ENCODE assay signal across 8 mouse cellular contexts in genomic region chr9:109081749-109082123, GRCm38 (mm10). TPM values are rescaled to one million over a fixed set of nuclear protein-coding genes. Genes with fewer than 3 reads are reported as not detected.
DNase-seq lines count a peak whose midpoint lies in the region; ATAC-seq and TF ChIP-seq lines count a peak whose summit lies in the region.

No protein-coding gene starts in this region.

- H3K27ac ChIP-seq in kidney, adult 2 months (ENCODE audit: insufficient read depth, low read depth, low read length) = 0 out of 2 replicates have a peak overlapping the region, but pooled peaks have one; percentile 12
- peak overlapping the region; percentile 26 for H3K27ac ChIP-seq in bone marrow macrophage, adult 2 months (ENCODE audit: insufficient read depth, low read depth, low read length)
- peak overlapping the region; percentile 56; the same call in 1 of the 2 replicates for H3K27ac ChIP-seq in hindbrain, embryonic 14.5 days
- peak overlapping the region; percentile 66; the same call in 1 of the 2 replicates for H3K27ac ChIP-seq in midbrain, embryonic 14.5 days (replicated peaks; ENCODE audit: low read depth, low read length)

- 3% methylated on average over 11 of the region's 11 CpGs for WGBS in kidney, adult 2 months
- 10% methylated on average over 11 of the region's 11 CpGs for WGBS in hindbrain, embryonic 14.5 days
- 7% methylated on average over 11 of the region's 11 CpGs for WGBS in midbrain, embryonic 14.5 days

- DNase-seq in kidney, adult 2 months = no peak
- no peak for DNase-seq in kidney, postnatal 10 days
- DNase-seq in hindbrain, embryonic 14.5 days (ENCODE audit: low spot score) = no peak
- DNase-seq in midbrain, embryonic 14.5 days = no peak
- DNase-seq in adrenal gland, postnatal 10 days = no peak
- DNase-seq in ovary, adult 18-20 months (ENCODE audit: low spot score) = no peak
- no peak for DNase-seq in adrenal gland, adult 18-20 months (ENCODE audit: low spot score in 2 of 2)

- no peak for ATAC-seq in hindbrain, embryonic 14.5 days (ENCODE audit: low FRiP score)
- ATAC-seq in midbrain, embryonic 14.5 days (ENCODE audit: low FRiP score, low TSS enrichment) = 0 out of 2 replicates have a peak, but pooled peaks have one; percentile 19

- no peaks in the 10 kb centered on the region for H3K36me3 ChIP-seq in kidney, adult 2 months (ENCODE audit: control insufficient read depth, insufficient read depth, low read length)
- H3K36me3 ChIP-seq in hindbrain, embryonic 14.5 days (replicated peaks; ENCODE audit: control insufficient read depth, insufficient read depth) = peaks cover 24% of the 10 kb centered on the region
- peaks cover 12% of the 10 kb centered on the region; the same call in 1 of the 2 replicates for H3K36me3 ChIP-seq in midbrain, embryonic 14.5 days (ENCODE audit: control insufficient read depth, insufficient read depth, low read length)

- no peaks in the 10 kb centered on the region for H3K27me3 ChIP-seq in kidney, adult 2 months (replicated peaks; ENCODE audit: control insufficient read depth, insufficient read depth, low read length)
- no peaks in the 10 kb centered on the region for H3K27me3 ChIP-seq in hindbrain, embryonic 14.5 days (ENCODE audit: control insufficient read depth, insufficient read depth, low read length)
- no peaks in the 10 kb centered on the region for H3K27me3 ChIP-seq in midbrain, embryonic 14.5 days (ENCODE audit: control insufficient read depth, insufficient read depth, low read length)

- no peaks in the 10 kb centered on the region for H3K9me3 ChIP-seq in hindbrain, embryonic 14.5 days (ENCODE audit: control insufficient read depth, low read length)
- no peaks in the 10 kb centered on the region for H3K9me3 ChIP-seq in midbrain, embryonic 14.5 days (ENCODE audit: control insufficient read depth, low read length)

- no peak for TF ChIP-seq POLR2A in kidney, adult 2 months (IDR thresholded peaks at IDR 0.05; ENCODE audit: low read depth, low read length)
- no peak for TF ChIP-seq POLR2A in bone marrow macrophage, adult 2 months (IDR thresholded peaks at IDR 0.05; ENCODE audit: borderline replicate concordance, low read depth, low read length)

- H3K9ac ChIP-seq in hindbrain, embryonic 14.5 days = peak overlapping the region; percentile 82
- H3K9ac ChIP-seq in midbrain, embryonic 14.5 days (replicated peaks; ENCODE audit: low read length) = peak overlapping the region; percentile 86

- H3K4me3 ChIP-seq in kidney, adult 2 months (ENCODE audit: insufficient read depth, low read depth, low read length) = peak overlapping the region; percentile 53
- H3K4me3 ChIP-seq in bone marrow macrophage, adult 2 months (ENCODE audit: insufficient read depth, low read length) = peak overlapping the region; percentile 86
- peak overlapping the region; percentile 68 for H3K4me3 ChIP-seq in hindbrain, embryonic 14.5 days (replicated peaks; ENCODE audit: low read length)
- H3K4me3 ChIP-seq in midbrain, embryonic 14.5 days (replicated peaks; ENCODE audit: low read depth, low read length) = peak overlapping the region; percentile 80

- H3K4me1 ChIP-seq in kidney, adult 2 months (ENCODE audit: control insufficient read depth, insufficient read depth, low read length) = peaks cover 4% of the 10 kb centered on the region; the same call in 1 of the 2 replicates
- peaks cover 8% of the 10 kb centered on the region for H3K4me1 ChIP-seq in bone marrow macrophage, adult 2 months (ENCODE audit: control insufficient read depth, insufficient read depth, low read length)
- H3K4me1 ChIP-seq in hindbrain, embryonic 14.5 days (replicated peaks; ENCODE audit: control insufficient read depth, insufficient read depth, low read length) = peaks cover 18% of the 10 kb centered on the region
- peaks cover 15% of the 10 kb centered on the region for H3K4me1 ChIP-seq in midbrain, embryonic 14.5 days (ENCODE audit: control insufficient read depth, insufficient read depth, low read length)

- peak overlapping the region; percentile 67 for H3K4me2 ChIP-seq in hindbrain, embryonic 14.5 days (replicated peaks)
- H3K4me2 ChIP-seq in midbrain, embryonic 14.5 days (ENCODE audit: low read length) = peak overlapping the region; percentile 89

- no peak for TF ChIP-seq CTCF in kidney, adult 2 months (conservative IDR thresholded peaks at IDR 0.05; ENCODE audit: insufficient read depth, insufficient read length, low read depth, low read length)
- no peak for TF ChIP-seq CTCF in bone marrow macrophage, adult 2 months (IDR thresholded peaks at IDR 0.05; ENCODE audit: low read depth, low read length)

RNA-seq across cellular contexts. Expression of gene Ccdc51, which starts 0.6 kb away (rescaled TPM):
- 11.4 and 11.7 TPM in 2 replicates for polyA plus RNA-seq in kidney, adult 2 months (2012; rRNA removed)
- 6.4 and 8.8 TPM in 2 replicates for polyA plus RNA-seq in bone marrow macrophage, adult 2 months (2012; ENCODE audit: insufficient read depth, insufficient read length, missing spikeins)
- polyA plus RNA-seq in hindbrain, embryonic 14.5 days (2014; fragmentation: Nextera tagmentation; extraction: Ambion mirVana) = 11.2 and 11.3 TPM in 2 replicates
- 14.0 and 15.4 TPM in 2 replicates for polyA plus RNA-seq in midbrain, embryonic 14.5 days (2014; fragmentation: Nextera tagmentation; extraction: Ambion mirVana)
- 10 to 100 TPM; 15.7 to 19.4 TPM for total RNA-seq in adrenal gland, postnatal 10 days (2021)
- 10 to 100 TPM; 11.8 to 12.6 TPM for total RNA-seq in adrenal gland, adult 18-20 months (2021)

RNA-seq across cellular contexts. Expression of gene Tma7, which starts 0.7 kb away (rescaled TPM):
- 42.4 and 80.7 TPM in 2 replicates for polyA plus RNA-seq in kidney, adult 2 months (2012; rRNA removed)
- 299 and 308 TPM in 2 replicates for polyA plus RNA-seq in bone marrow macrophage, adult 2 months (2012; ENCODE audit: insufficient read depth, insufficient read length, missing spikeins)
- polyA plus RNA-seq in hindbrain, embryonic 14.5 days (2014; fragmentation: Nextera tagmentation; extraction: Ambion mirVana) = 710 and 800 TPM in 2 replicates
- polyA plus RNA-seq in midbrain, embryonic 14.5 days (2014; fragmentation: Nextera tagmentation; extraction: Ambion mirVana) = 733 and 824 TPM in 2 replicates
- total RNA-seq in adrenal gland, postnatal 10 days (2021) = 100 to 1,000 TPM; 336 to 351 TPM
- total RNA-seq in adrenal gland, adult 18-20 months (2021) = 100 to 1,000 TPM; 319 to 392 TPM

RNA-seq across cellular contexts. Expression of gene Atrip, which starts 7.8 kb away (rescaled TPM):
- polyA plus RNA-seq in kidney, adult 2 months (2012; rRNA removed) = 20.2 and 20.9 TPM in 2 replicates
- 7.2 and 9.9 TPM in 2 replicates for polyA plus RNA-seq in bone marrow macrophage, adult 2 months (2012; ENCODE audit: insufficient read depth, insufficient read length, missing spikeins)
- polyA plus RNA-seq in hindbrain, embryonic 14.5 days (2014; fragmentation: Nextera tagmentation; extraction: Ambion mirVana) = 29.0 and 29.8 TPM in 2 replicates
- 26.5 and 28.6 TPM in 2 replicates for polyA plus RNA-seq in midbrain, embryonic 14.5 days (2014; fragmentation: Nextera tagmentation; extraction: Ambion mirVana)
- 10 to 100 TPM; 13.8 to 14.2 TPM for total RNA-seq in adrenal gland, postnatal 10 days (2021)
- 10 to 100 TPM; 14.7 to 15.2 TPM for total RNA-seq in adrenal gland, adult 18-20 months (2021)

RNA-seq across cellular contexts. Expression of gene Plxnb1, which starts 13.5 kb away (rescaled TPM):
- 16.7 and 21.7 TPM in 2 replicates for polyA plus RNA-seq in kidney, adult 2 months (2012; rRNA removed)
- polyA plus RNA-seq in bone marrow macrophage, adult 2 months (2012; ENCODE audit: insufficient read depth, insufficient read length, missing spikeins) = not detected in 2 replicates
- polyA plus RNA-seq in hindbrain, embryonic 14.5 days (2014; fragmentation: Nextera tagmentation; extraction: Ambion mirVana) = 14.2 and 16.6 TPM in 2 replicates
- polyA plus RNA-seq in midbrain, embryonic 14.5 days (2014; fragmentation: Nextera tagmentation; extraction: Ambion mirVana) = 21.7 and 22.4 TPM in 2 replicates
- total RNA-seq in adrenal gland, postnatal 10 days (2021) = 10 to 100 TPM; 46.9 to 69.6 TPM
- 100 to 1,000 TPM in 1 of 2 experiments, 10 to 100 TPM in 1; 63.9 to 107 TPM for total RNA-seq in adrenal gland, adult 18-20 months (2021)

RNA-seq across cellular contexts. Expression of gene Trex1, which starts 22.2 kb away (rescaled TPM):
- 45.2 and 46.7 TPM in 2 replicates for polyA plus RNA-seq in kidney, adult 2 months (2012; rRNA removed)
- 88.4 and 110 TPM in 2 replicates for polyA plus RNA-seq in bone marrow macrophage, adult 2 months (2012; ENCODE audit: insufficient read depth, insufficient read length, missing spikeins)
- polyA plus RNA-seq in hindbrain, embryonic 14.5 days (2014; fragmentation: Nextera tagmentation; extraction: Ambion mirVana) = 9.7 and 16.2 TPM in 2 replicates
- polyA plus RNA-seq in midbrain, embryonic 14.5 days (2014; fragmentation: Nextera tagmentation; extraction: Ambion mirVana) = 15.3 and 18.8 TPM in 2 replicates
- 10 to 100 TPM; 14.0 to 15.9 TPM for total RNA-seq in adrenal gland, postnatal 10 days (2021)
- total RNA-seq in adrenal gland, adult 18-20 months (2021) = 10 to 100 TPM; 15.8 to 21.6 TPM

Comparison
In these comparisons a context has a peak if more than half of its experiments do, and no peak if none do; other contexts are left out.
1. H3K27ac ChIP-seq: peak in every context shown above with its lines; median percentile 66 in midbrain, embryonic 14.5 days; 56 in hindbrain, embryonic 14.5 days; 26 in bone marrow macrophage, adult 2 months; 12 in kidney, adult 2 months.